Mouse (Mus musculus): ENCODE measurements around the gene Ralbp1. TPM values are rescaled to one million over a fixed set of nuclear protein-coding genes. Genes with fewer than 3 reads are reported as not detected.

Gene Ralbp1
- polyA plus RNA-seq, 1 experiment, result 60.5 TPM

GRCm38 (mm10) chr17:65824246-65824645, 61.4 kb downstream of the Ralbp1 start:
- TF ChIP-seq CTCF (IDR thresholded peaks at IDR 0.05; ENCODE audit: insufficient read depth, low read length), result no peak
- no peak for TF ChIP-seq POLR2A (IDR thresholded peaks at IDR 0.05; ENCODE audit: borderline replicate concordance, extremely low read depth, low read depth, low read length)
- H3K4me1 ChIP-seq (ENCODE audit: control insufficient read depth, insufficient read depth, low read length), result no peaks in the 10 kb centered on the region
- no peak for DNase-seq
- WGBS, result 82% methylated on average over 10 of the region's 10 CpGs
- H3K4me3 ChIP-seq (replicated peaks; ENCODE audit: extremely low read depth, low read depth, low read length), result no peak overlapping the region

- DNase-seq, result no peak
- TF ChIP-seq POLR2A (IDR thresholded peaks at IDR 0.05; ENCODE audit: borderline replicate concordance, extremely low read depth, low read depth, low read length) (no peak), CTCF (IDR thresholded peaks at IDR 0.05; ENCODE audit: insufficient read depth, low read length) (no peak)
- 86% methylated on average over 5 of the region's 5 CpGs for WGBS
- no peak overlapping the region for H3K4me3 ChIP-seq (replicated peaks; ENCODE audit: extremely low read depth, low read depth, low read length)
- no peaks in the 10 kb centered on the region for H3K4me1 ChIP-seq (ENCODE audit: control insufficient read depth, insufficient read depth, low read length)
Measured at GRCm38 (mm10) chr17:65822423-65822822, 63.2 kb downstream of the Ralbp1 start.

DNA sequence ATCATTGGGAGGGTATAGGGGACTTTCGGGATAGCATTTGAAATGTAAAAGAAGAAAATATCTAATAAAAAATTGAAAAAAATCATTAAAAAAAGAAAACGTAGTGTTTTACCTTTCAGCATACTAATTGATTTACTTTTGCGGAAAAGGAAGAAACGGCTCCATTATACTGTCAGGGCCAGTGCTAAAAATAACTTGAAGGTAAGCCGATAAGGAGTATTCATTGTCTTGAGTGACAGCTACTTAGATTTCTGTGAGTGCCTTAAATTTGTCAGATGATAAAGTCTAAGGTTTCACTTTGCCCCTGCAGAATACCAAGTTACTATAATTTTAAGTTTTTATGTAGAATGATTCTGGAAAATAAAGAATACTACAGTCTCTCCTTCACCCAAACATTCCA, 65.4 kb downstream of the Ralbp1 start:
- TF ChIP-seq POLR2A (IDR thresholded peaks at IDR 0.05; ENCODE audit: borderline replicate concordance, extremely low read depth, low read depth, low read length) (no peak), CTCF (IDR thresholded peaks at IDR 0.05; ENCODE audit: insufficient read depth, low read length) (no peak)
- WGBS, result 65% methylated on average over 5 of the region's 5 CpGs

GRCm38 (mm10) chr17:65813763-65814162, 71.8 kb downstream of the Ralbp1 start:
- no peaks in the 10 kb centered on the region for H3K4me1 ChIP-seq (ENCODE audit: control insufficient read depth, insufficient read depth, low read length)
- 81% methylated on average over 8 of the region's 8 CpGs for WGBS

More for the DNA sequence above, 65.4 kb downstream of the Ralbp1 start:
- Histone ChIP-seq H3K4me1 (ENCODE audit: control insufficient read depth, insufficient read depth, low read length) (no peaks in the 10 kb centered on the region), H3K4me3 (replicated peaks; ENCODE audit: extremely low read depth, low read depth, low read length) (no peak overlapping the region)
- DNase-seq, result no peak

DNA sequence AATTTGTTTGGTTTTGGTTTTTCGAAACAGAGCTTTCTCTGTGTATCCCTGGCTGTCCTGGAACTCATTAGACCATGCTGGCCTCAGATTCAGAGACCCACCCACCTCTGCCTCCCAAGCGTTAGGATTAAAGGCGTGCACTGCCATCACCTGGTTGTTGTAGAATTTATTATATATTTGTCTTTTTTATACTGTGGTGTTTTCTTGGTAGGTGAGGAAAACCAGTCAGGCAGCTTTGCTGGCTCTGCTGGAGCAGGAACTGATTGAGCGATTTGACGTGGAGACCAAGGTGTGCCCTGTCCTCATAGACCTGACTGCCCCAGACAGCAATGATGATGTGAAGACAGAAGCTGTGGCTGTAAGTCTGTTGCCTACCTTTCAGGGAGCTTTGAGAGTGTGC, 74.6 kb downstream of the Ralbp1 start:
- no peak for DNase-seq
- Histone ChIP-seq H3K4me3 (replicated peaks; ENCODE audit: extremely low read depth, low read depth, low read length) (no peak overlapping the region), H3K4me1 (ENCODE audit: control insufficient read depth, insufficient read depth, low read length) (no peaks in the 10 kb centered on the region)
- no peak for TF ChIP-seq POLR2A (IDR thresholded peaks at IDR 0.05; ENCODE audit: borderline replicate concordance, extremely low read depth, low read depth, low read length)
- TF ChIP-seq CTCF (IDR thresholded peaks at IDR 0.05; ENCODE audit: insufficient read depth, low read length), result no peak
- 73% methylated on average over 5 of the region's 5 CpGs for WGBS

More at GRCm38 (mm10) chr17:65813763-65814162, 71.8 kb downstream of the Ralbp1 start:
- no peak for DNase-seq
- H3K4me3 ChIP-seq (replicated peaks; ENCODE audit: extremely low read depth, low read depth, low read length), result no peak overlapping the region
- TF ChIP-seq POLR2A (IDR thresholded peaks at IDR 0.05; ENCODE audit: borderline replicate concordance, extremely low read depth, low read depth, low read length) (no peak), CTCF (IDR thresholded peaks at IDR 0.05; ENCODE audit: insufficient read depth, low read length) (no peak)

DNA sequence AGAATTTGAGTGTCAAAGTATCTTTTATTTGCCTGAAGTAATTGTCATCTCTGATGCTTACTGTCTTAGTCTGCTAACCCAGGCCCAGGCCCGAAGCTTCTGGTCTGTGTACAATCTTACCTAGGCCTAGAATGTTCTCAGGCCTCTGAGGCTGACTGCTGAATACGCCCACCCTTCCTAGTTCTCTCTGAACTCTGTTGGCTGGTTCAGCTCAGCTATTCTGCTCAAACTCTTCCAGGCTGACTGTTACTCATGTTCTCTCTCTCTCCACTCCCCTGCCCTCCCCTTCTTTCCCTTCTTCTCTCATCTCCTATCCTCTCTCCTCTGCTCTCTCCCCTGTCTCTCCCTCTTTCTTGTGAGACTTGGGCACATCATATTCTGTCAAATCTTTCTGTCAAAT, 79.2 kb downstream of the Ralbp1 start:
- no peak overlapping the region for H3K4me3 ChIP-seq (replicated peaks; ENCODE audit: extremely low read depth, low read depth, low read length)
- TF ChIP-seq CTCF (IDR thresholded peaks at IDR 0.05; ENCODE audit: insufficient read depth, low read length) (no peak), POLR2A (IDR thresholded peaks at IDR 0.05; ENCODE audit: borderline replicate concordance, extremely low read depth, low read depth, low read length) (no peak)

DNA sequence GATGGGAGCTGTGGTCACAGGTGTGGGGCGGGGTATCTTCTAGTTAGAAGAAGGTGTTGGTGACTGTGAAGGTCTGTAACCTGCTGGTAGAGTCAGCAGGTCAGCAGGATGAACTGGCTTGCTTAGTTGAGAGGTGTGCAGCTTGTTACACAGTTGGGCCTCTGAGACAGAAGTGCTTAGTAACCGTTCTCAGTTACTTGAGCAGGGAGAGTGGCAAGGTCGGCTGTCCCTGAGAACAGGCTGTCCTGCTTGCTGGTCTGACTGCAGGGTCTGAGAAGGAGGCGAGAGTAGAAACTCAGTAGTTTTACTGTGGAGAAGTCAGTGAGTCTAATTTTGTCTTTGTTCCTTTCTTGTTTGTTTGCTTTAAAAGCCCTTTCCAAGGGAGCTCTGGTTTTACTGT, 79.6 kb downstream of the Ralbp1 start:
- WGBS, result 68% methylated on average over 4 of the region's 4 CpGs
- H3K4me3 ChIP-seq (replicated peaks; ENCODE audit: extremely low read depth, low read depth, low read length), result no peak overlapping the region
- peaks cover 4% of the 10 kb centered on the region for H3K4me1 ChIP-seq (ENCODE audit: control insufficient read depth, insufficient read depth, low read length)
- TF ChIP-seq CTCF (IDR thresholded peaks at IDR 0.05; ENCODE audit: insufficient read depth, low read length) (no peak), POLR2A (IDR thresholded peaks at IDR 0.05; ENCODE audit: borderline replicate concordance, extremely low read depth, low read depth, low read length) (no peak)
- DNase-seq, result no peak

More for the DNA sequence above, 79.2 kb downstream of the Ralbp1 start:
- no peak for DNase-seq
- H3K4me1 ChIP-seq (ENCODE audit: control insufficient read depth, insufficient read depth, low read length), result peaks cover 4% of the 10 kb centered on the region
- WGBS, result 70% methylated on average over 2 of the region's 2 CpGs

GRCm38 (mm10) chr17:65802026-65802425, 83.6 kb downstream of the Ralbp1 start:
- TF ChIP-seq POLR2A (IDR thresholded peaks at IDR 0.05; ENCODE audit: borderline replicate concordance, extremely low read depth, low read depth, low read length), result no peak
- TF ChIP-seq CTCF (IDR thresholded peaks at IDR 0.05; ENCODE audit: insufficient read depth, low read length), result no peak
- no peak for DNase-seq
- Histone ChIP-seq H3K4me1 (ENCODE audit: control insufficient read depth, insufficient read depth, low read length) (peaks cover 6% of the 10 kb centered on the region), H3K4me3 (replicated peaks; ENCODE audit: extremely low read depth, low read depth, low read length) (no peak overlapping the region)
- 59% methylated on average over 4 of the region's 4 CpGs for WGBS

- no peak for TF ChIP-seq POLR2A (IDR thresholded peaks at IDR 0.05; ENCODE audit: borderline replicate concordance, extremely low read depth, low read depth, low read length)
- no peak for TF ChIP-seq CTCF (IDR thresholded peaks at IDR 0.05; ENCODE audit: insufficient read depth, low read length)
- 87% methylated on average over 6 of the region's 6 CpGs for WGBS
- Histone ChIP-seq H3K4me3 (replicated peaks; ENCODE audit: extremely low read depth, low read depth, low read length) (no peak overlapping the region), H3K4me1 (ENCODE audit: control insufficient read depth, insufficient read depth, low read length) (peaks cover 6% of the 10 kb centered on the region)
- DNase-seq, result no peak
Measured at GRCm38 (mm10) chr17:65800451-65800850, 85.1 kb downstream of the Ralbp1 start.

DNA sequence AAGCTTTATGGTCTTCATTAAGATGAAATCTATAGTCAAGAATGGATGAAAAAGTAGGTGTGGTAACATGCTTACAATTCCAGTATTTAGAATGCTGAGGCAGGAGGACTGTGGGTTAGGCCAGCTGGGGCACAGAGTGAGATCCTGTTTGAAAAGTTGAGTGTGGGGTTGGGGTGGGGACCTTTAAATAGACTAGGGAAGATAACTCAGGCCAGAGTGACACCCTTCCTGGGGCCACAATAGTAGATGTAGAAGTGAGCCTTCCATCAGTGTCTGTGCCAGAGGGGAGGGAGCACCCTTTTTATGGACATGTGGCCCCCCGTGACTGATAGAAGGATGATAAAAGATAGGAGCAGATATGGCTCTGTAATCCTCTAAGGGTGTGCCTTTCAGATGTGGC, 86.2 kb downstream of the Ralbp1 start:
- no peak for DNase-seq
- 76% methylated on average over 1 of the region's 1 CpGs for WGBS

More for the DNA sequence above, 86.2 kb downstream of the Ralbp1 start:
- H3K4me3 ChIP-seq (replicated peaks; ENCODE audit: extremely low read depth, low read depth, low read length), result no peak overlapping the region
- no peak for TF ChIP-seq CTCF (IDR thresholded peaks at IDR 0.05; ENCODE audit: insufficient read depth, low read length)
- no peak for TF ChIP-seq POLR2A (IDR thresholded peaks at IDR 0.05; ENCODE audit: borderline replicate concordance, extremely low read depth, low read depth, low read length)
- H3K4me1 ChIP-seq (ENCODE audit: control insufficient read depth, insufficient read depth, low read length), result peaks cover 6% of the 10 kb centered on the region

All from lung, adult 2 months (tissue).